Mouse (Mus musculus) intestine, embryonic 15.5 days (tissue): ENCODE results near the gene Kcnmb4. TPM values are rescaled to one million over a fixed set of nuclear protein-coding genes. Genes with fewer than 3 reads are reported as not detected.

Experiments
- ATAC-seq: fragments of 200-750 bp; cut with Nextera tagmentation; 2 replicates; pipeline ENCODE4 v1.8.0; 2017; ENCODE audit warnings: moderate TSS enrichment, moderate library complexity
- H3K27ac ChIP-seq: fragments of 300-500 bp; sonication (generic); 2 replicates; pipeline ENCODE4 v1.5.1; 2015; ENCODE audit warnings: mild to moderate bottlenecking, inconsistent platforms
- H3K27me3 ChIP-seq: fragments of 300-500 bp; sonication (generic); replicated peaks from 2 replicates; pipeline ENCODE4 v1.6.1; 2015; ENCODE audit warnings: inconsistent platforms
- H3K36me3 ChIP-seq: fragments of 300-500 bp; sonication (generic); 2 replicates; pipeline ENCODE4 v1.6.1; 2015; ENCODE audit warnings: inconsistent platforms
- H3K4me1 ChIP-seq: fragments of 300-500 bp; sonication (generic); replicated peaks from 2 replicates; pipeline ENCODE4 v1.6.1; 2015; ENCODE audit warnings: inconsistent platforms
- H3K4me2 ChIP-seq: fragments of 300-500 bp; sonication (generic); replicated peaks from 2 replicates; pipeline ENCODE4 v1.6.1; 2015; ENCODE audit warnings: mild to moderate bottlenecking, inconsistent platforms
- H3K4me3 ChIP-seq: fragments of 300-500 bp; sonication (generic); replicated peaks from 2 replicates; pipeline ENCODE4 v1.5.1; 2015; ENCODE audit warnings: inconsistent platforms
- H3K9ac ChIP-seq: fragments of 300-500 bp; sonication (generic); 2 replicates; pipeline ENCODE4 v1.6.1; 2015; ENCODE audit warnings: inconsistent platforms
- H3K9me3 ChIP-seq: fragments of 300-500 bp; sonication (generic); 2 replicates; pipeline ENCODE4 v1.6.1; 2016; ENCODE audit warnings: inconsistent platforms
- WGBS: fragments of 180-500 bp; shearing (Covaris S2); methylation state at CpG from one replicate; pipeline ENCODE4 v1.1.7; 2015; 5-methylcytosine and 5-hydroxymethylcytosine counted together
- polyA plus RNA-seq: library from polyadenylated mRNA; unstranded; fragments of >200 nt; fragmentation: Nextera tagmentation; extraction: Ambion mirVana; gene quantifications from 2 replicates; pipeline ENCODE4 v1.2.1, GENCODE M21; 2015

The Kcnmb4 gene
- polyA plus RNA-seq = 3.5 and 3.9 TPM in 2 replicates

DNA sequence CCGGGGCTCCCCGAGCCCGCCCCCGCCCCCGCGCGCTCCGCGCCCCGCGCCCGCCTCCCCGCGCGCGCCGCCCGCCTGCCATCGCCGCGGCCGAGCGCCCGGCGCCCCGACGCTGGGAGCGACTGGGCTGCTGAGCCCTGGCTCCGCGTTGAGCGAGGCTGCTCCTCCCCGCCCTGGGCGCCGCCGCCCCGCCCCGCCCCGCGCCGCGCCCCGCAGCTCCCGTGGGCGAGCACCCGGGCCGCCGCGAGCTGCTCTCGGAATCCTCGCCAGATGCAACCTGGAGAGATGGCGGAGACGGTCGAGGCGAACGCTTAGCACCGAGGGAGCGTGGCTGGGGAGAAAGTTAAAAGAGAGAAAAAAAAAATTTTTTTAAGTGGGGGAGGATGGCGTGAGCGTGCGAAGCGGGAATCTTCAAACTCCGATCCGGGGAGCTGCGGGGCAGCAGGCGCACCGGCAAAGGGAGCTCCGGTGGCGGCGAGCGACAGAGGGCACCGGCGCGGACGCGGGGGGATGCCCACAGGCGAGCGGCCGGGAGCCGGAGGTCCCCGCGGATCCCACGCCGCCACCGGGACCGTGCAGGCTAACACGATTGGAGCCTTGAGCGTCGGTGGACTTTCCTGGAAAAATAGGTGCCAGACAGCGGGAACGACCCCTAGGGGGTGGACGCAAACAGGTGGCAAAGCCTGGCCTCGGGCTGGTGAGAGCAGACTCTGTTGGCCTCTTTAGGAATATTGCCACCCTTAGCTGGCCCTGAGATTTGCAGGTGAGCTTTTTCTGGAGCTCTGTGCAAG is at the start of gene Kcnmb4:
TSS of gene Kcnmb4 (minus strand) at position 120 of the 791 bp plus-strand sequence.
- peak within 1 kb of the TSS; percentile 97 for H3K4me2 ChIP-seq
- peak; percentile 93 for ATAC-seq
- peak within 1 kb of the TSS; percentile 27; the same call in 1 of the 2 replicates for H3K27ac ChIP-seq
- no peaks in the 10 kb centered on the region for H3K9me3 ChIP-seq
- H3K36me3 ChIP-seq = no peaks in the 10 kb centered on the region
- peak within 1 kb of the TSS; percentile 53 for H3K9ac ChIP-seq
- peaks cover 5% of the 10 kb centered on the region; the same call in 1 of the 2 replicates for H3K4me1 ChIP-seq
- 1% methylated on average over 67 of the region's 92 CpGs for WGBS
- H3K27me3 ChIP-seq = peaks cover 8% of the 10 kb centered on the region; the same call in 1 of the 2 replicates
- H3K4me3 ChIP-seq = peak within 1 kb of the TSS; percentile 64

GRCm38 (mm10) chr10:116519588-116519987 is 45.9 kb upstream of the Kcnmb4 start:
- ATAC-seq = no peak
- H3K9ac ChIP-seq = no peak overlapping the region
- no peaks in the 10 kb centered on the region for H3K9me3 ChIP-seq
- no peaks in the 10 kb centered on the region for H3K27me3 ChIP-seq
- H3K4me1 ChIP-seq = no peaks in the 10 kb centered on the region
- WGBS = 95% methylated on average over 1 of the region's 1 CpGs
- no peak overlapping the region for H3K27ac ChIP-seq
- no peak overlapping the region for H3K4me2 ChIP-seq
- H3K36me3 ChIP-seq = no peaks in the 10 kb centered on the region
- H3K4me3 ChIP-seq = no peak overlapping the region

GRCm38 (mm10) chr10:116515590-116515989 is 41.9 kb upstream of the Kcnmb4 start:
- WGBS = 91% methylated on average over 6 of the region's 6 CpGs
- Histone ChIP-seq H3K27me3 (no peaks in the 10 kb centered on the region), H3K9ac (no peak overlapping the region), H3K4me3 (no peak overlapping the region), H3K36me3 (no peaks in the 10 kb centered on the region), H3K4me2 (no peak overlapping the region), H3K27ac (no peak overlapping the region), H3K9me3 (no peaks in the 10 kb centered on the region), H3K4me1 (no peaks in the 10 kb centered on the region)
- ATAC-seq = no peak

DNA sequence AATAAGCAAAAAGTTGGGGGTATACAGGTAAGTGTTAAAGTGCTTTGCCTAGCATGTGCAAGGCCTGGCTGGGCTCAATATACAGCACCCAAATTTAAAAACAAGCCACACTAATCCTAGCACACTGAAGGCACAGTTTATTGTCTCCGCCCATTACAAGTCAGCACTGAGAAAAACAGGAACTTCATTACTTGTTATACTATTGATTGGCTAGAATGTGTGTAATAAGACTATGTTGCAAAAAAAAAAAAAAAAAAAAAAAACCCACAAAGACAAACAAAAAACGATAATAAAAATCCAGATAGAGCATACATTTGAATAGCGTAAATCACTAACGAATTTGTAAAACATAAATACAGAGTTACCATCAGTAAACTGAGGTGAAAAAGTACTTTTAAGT is 41.5 kb upstream of the Kcnmb4 start:
- H3K27ac ChIP-seq = no peak overlapping the region
- no peaks in the 10 kb centered on the region for H3K36me3 ChIP-seq
- H3K4me1 ChIP-seq = no peaks in the 10 kb centered on the region
- ATAC-seq = no peak
- H3K9me3 ChIP-seq = no peaks in the 10 kb centered on the region
- WGBS = 96% methylated on average over 4 of the region's 4 CpGs
- H3K4me2 ChIP-seq = no peak overlapping the region
- H3K9ac ChIP-seq = no peak overlapping the region
- no peak overlapping the region for H3K4me3 ChIP-seq
- no peaks in the 10 kb centered on the region for H3K27me3 ChIP-seq

- ATAC-seq = no peak
- no peaks in the 10 kb centered on the region for H3K36me3 ChIP-seq
- H3K9ac ChIP-seq = no peak overlapping the region
- 67% methylated on average over 7 of the region's 7 CpGs for WGBS
- no peak overlapping the region for H3K4me2 ChIP-seq
- no peaks in the 10 kb centered on the region for H3K4me1 ChIP-seq
- H3K9me3 ChIP-seq = no peaks in the 10 kb centered on the region
- H3K27me3 ChIP-seq = no peaks in the 10 kb centered on the region
- no peak overlapping the region for H3K27ac ChIP-seq
- no peak overlapping the region for H3K4me3 ChIP-seq
Measured at GRCm38 (mm10) chr10:116513254-116513635, 39.6 kb upstream of the Kcnmb4 start.

GRCm38 (mm10) chr10:116512521-116513253 is 39.0 kb upstream of the Kcnmb4 start:
- H3K27ac ChIP-seq = no peak overlapping the region
- no peak for ATAC-seq
- H3K4me1 ChIP-seq = no peaks in the 10 kb centered on the region
- H3K9ac ChIP-seq = no peak overlapping the region
- H3K9me3 ChIP-seq = no peaks in the 10 kb centered on the region
- 87% methylated on average over 11 of the region's 11 CpGs for WGBS
- no peak overlapping the region for H3K4me3 ChIP-seq
- no peaks in the 10 kb centered on the region for H3K27me3 ChIP-seq
- no peak overlapping the region for H3K4me2 ChIP-seq
- H3K36me3 ChIP-seq = no peaks in the 10 kb centered on the region

DNA sequence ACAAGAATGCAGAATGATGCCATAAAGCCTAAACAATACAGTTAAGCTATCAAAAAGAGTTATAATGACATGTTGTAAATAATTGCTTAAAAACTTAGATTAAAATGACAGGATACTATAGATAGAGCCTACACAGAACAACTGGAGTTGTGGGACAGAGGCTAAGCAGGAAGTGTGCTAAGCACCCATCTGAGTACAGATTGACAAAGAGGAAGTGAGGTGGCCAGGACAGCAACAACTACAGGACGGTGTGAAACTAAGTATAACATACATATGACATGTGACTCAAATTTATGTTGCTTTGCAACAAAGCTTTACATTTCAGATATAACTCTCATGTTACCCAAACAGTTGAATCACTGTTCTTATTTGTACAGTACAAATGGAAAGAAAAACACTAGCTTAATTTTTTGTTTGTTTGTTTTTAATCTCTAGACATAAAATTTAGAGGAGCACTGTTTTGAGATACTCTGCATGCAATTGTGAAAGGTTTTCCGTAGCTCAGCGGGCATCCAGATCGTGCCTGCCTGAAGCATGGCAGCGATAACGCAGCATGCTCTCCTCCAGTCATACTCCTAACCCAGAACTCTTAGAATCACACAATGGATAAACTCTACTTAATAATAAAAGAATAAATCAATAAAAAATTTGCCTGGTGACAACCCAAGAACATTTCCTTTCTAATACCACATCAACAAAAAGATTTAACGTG is 31.8 kb upstream of the Kcnmb4 start:
- H3K36me3 ChIP-seq = no peaks in the 10 kb centered on the region
- no peaks in the 10 kb centered on the region for H3K9me3 ChIP-seq
- ATAC-seq = no peak
- H3K4me1 ChIP-seq = no peaks in the 10 kb centered on the region
- H3K27ac ChIP-seq = no peak overlapping the region
- no peak overlapping the region for H3K4me2 ChIP-seq
- no peak overlapping the region for H3K4me3 ChIP-seq
- WGBS = 87% methylated on average over 7 of the region's 7 CpGs
- no peak overlapping the region for H3K9ac ChIP-seq
- no peaks in the 10 kb centered on the region for H3K27me3 ChIP-seq

GRCm38 (mm10) chr10:116492768-116493167 is 19.1 kb upstream of the Kcnmb4 start:
- Histone ChIP-seq H3K9me3 (no peaks in the 10 kb centered on the region), H3K4me3 (no peak overlapping the region), H3K4me2 (no peak overlapping the region), H3K36me3 (0 out of 2 replicates have a peak, but pooled peaks cover 2% of the 10 kb centered on the region), H3K27me3 (no peaks in the 10 kb centered on the region), H3K9ac (no peak overlapping the region), H3K4me1 (no peaks in the 10 kb centered on the region), H3K27ac (no peak overlapping the region)
- no peak for ATAC-seq
- 85% methylated on average over 3 of the region's 3 CpGs for WGBS

GRCm38 (mm10) chr10:116486895-116487747 is 13.4 kb upstream of the Kcnmb4 start:
- Histone ChIP-seq H3K36me3 (peaks cover 4% of the 10 kb centered on the region; the same call in 1 of the 2 replicates), H3K4me3 (no peak overlapping the region), H3K27ac (no peak overlapping the region), H3K27me3 (no peaks in the 10 kb centered on the region), H3K4me2 (no peak overlapping the region), H3K9ac (no peak overlapping the region), H3K9me3 (no peaks in the 10 kb centered on the region), H3K4me1 (no peaks in the 10 kb centered on the region)
- 78% methylated on average over 10 of the region's 10 CpGs for WGBS
- no peak for ATAC-seq

GRCm38 (mm10) chr10:116481917-116482316 is 8.2 kb upstream of the Kcnmb4 start:
- ATAC-seq = no peak

DNA sequence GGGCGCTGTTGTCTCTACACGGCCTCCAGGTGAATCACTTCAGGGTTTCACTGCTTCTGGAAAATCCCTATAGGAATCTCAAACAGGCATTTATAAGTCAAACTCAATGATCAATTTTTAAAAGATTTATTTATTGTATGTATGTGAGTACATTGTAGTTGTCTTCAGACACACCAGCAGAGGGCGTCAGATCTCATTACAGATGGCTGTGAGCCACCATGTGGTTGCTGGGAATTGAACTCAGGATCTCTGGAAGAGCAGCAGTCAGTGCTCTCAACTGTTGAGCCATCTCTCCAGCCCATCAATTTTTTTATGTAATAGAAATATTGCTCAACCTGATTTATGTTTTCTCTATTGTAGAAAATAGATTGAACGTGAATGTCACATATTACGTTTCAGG is 7.3 kb upstream of the Kcnmb4 start:
- no peak overlapping the region for H3K4me3 ChIP-seq
- H3K4me1 ChIP-seq = no peaks in the 10 kb centered on the region
- H3K27ac ChIP-seq = no peak overlapping the region
- no peak overlapping the region for H3K9ac ChIP-seq
- peaks cover 4% of the 10 kb centered on the region; the same call in 1 of the 2 replicates for H3K36me3 ChIP-seq
- no peaks in the 10 kb centered on the region for H3K9me3 ChIP-seq
- no peak for ATAC-seq
- H3K27me3 ChIP-seq = no peaks in the 10 kb centered on the region
- WGBS = 93% methylated on average over 5 of the region's 5 CpGs
- no peak overlapping the region for H3K4me2 ChIP-seq

More at GRCm38 (mm10) chr10:116481917-116482316, 8.2 kb upstream of the Kcnmb4 start:
- Histone ChIP-seq H3K36me3 (peaks cover 4% of the 10 kb centered on the region; the same call in 1 of the 2 replicates), H3K4me2 (no peak overlapping the region), H3K27ac (no peak overlapping the region), H3K4me3 (no peak overlapping the region), H3K27me3 (no peaks in the 10 kb centered on the region), H3K4me1 (no peaks in the 10 kb centered on the region), H3K9me3 (no peaks in the 10 kb centered on the region), H3K9ac (no peak overlapping the region)
- 81% methylated on average over 12 of the region's 12 CpGs for WGBS
